Mouse (Mus musculus): ENCODE results near the gene Ptpn6.
A peak's percentile ranks its signal among the peaks of the same experiment; 100 is the strongest.

Gene Ptpn6

DNA sequence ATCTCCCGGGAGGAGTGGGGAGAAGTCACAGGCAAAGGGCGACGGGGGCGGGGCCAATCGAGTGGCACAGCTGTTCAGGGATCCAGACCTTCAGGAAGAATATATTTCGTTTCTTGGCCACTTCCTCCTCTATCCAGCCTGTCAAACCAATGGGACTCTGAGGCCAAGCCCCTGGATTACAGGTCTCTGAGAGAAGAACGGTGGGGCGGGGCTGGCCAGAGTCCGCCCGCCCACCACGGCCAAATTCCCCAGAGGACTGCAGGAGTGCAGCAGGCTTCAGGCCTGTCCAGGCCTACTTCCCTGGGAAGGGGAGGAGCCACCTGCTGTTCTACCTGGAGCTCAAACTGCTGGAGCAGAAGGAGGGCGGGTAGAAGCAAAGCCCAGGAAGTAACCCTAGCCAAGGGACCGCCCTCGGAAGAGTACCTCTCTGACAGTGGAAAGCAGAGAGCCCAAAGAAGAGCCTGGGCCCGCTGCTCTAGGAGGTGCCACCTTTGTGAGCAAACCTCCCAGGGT lies at the start of gene Ptpn6:
Gene Ptpn6 (minus strand): TSS at position 204 of the 513 bp plus-strand sequence.
- DNase-seq: peak; percentile 70

DNA sequence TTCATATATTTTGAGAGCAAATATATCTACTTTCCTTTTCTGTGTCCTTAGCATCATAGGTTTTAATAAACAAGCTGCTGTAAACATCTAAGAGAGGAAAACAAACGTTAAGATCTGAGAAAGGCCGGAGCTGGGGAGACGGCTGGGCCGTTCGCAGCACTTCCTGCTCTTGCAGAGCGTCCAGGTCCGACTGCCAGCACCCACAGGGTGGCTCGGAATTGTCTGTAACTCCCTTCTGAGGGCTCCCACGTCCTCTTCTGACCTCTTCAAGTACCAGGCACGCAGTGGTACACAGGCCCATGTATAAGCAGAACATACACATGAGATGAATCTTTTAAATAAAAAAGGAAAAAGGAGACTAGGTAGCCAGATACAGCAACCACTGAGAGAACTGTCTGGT lies 49.2 kb upstream of the Ptpn6 start:
- DNase-seq: no peak

DNA sequence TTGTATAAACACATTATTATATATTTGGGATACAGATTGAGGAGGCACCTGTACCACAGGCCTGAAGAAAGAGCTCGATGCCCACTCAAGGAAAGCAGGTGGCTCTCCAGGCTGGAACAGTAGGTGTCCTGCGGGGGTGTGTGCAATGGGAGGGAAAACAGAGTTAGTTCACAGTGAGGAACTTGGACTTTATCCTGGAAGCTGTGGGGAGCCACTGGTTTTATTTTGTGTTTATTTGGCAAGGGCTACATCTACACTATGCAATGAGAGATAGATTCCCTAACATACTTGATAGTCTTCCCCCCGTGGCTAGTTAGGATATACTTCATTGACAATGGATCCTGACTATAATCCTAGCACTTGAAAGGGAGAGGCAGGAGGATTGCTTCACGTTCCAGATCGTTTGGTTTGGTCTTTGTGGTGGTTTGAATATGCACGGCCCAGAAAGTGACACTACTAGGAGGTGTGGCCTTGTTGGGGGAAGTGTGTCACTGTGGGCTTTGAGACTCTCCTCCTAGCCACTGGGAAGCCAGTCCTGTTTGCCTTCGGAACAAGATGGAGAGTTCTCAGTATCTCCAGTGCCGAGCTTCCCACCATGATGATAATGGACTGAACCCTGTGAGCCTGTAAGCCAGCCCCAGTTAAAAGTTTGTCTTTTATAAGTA lies 48.4 kb upstream of the Ptpn6 start:
- DNase-seq: no peak

DNA sequence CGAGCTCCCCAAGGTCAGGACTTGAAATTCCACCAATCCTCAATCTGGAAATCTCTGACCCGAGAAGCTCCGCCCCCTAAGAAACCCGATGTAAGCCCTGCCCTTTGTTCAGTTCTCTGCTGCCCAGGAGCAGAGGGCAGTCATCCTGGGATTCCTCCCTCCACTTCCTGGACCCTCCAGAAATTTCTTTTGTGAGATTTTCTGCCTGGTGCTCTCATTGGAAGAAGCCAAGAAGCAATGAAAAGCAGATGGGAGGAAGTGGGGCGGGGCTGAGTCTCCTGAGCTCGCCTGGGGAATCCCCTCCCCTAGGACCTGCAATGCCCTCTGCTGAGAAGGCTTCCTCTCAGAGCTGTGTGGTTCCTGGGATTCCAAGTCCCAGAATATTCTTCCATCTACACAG lies 43.9 kb upstream of the Ptpn6 start:
- no peak for DNase-seq

DNA sequence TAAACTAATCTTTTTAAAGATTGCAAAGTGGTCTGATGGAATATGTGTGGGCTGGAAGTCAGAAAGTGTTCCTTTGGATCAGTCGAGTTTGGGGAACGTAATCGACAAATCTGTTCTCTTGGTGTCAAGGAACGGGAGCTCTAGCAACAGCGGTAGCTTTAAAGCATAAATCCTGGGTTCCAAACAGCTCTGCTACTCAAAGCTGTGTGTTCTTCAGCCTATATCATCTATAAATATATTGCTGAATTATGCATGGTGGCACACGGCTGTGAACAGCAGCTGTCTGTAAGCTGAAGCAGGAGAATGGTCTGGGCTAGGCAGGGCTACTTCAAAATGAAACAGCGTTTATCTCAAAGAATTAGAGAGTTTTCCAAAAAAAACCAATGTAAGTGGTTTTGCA lies 42.4 kb upstream of the Ptpn6 start:
- DNase-seq: no peak

DNA sequence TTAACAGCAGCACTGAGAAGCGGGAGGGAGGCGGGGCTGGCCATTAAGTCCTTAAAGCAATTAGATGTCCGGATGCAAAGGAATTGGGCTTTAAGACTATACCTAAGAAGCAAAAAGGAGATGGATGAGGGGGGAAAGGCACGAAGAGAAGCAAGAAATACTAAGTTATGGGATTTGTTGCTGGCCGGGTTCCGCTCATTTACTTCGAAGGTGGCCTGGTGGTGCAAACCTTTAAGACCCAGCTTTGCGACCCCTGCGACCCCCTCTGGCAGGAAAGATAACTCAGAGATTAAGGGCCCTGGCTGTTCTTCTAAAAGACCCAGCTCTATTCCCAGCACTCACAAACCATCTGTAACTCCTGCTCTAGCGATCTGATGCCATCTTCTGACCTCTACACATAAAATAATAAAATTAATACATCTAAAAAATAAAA lies 41.5 kb upstream of the Ptpn6 start:
- no peak for DNase-seq

DNA sequence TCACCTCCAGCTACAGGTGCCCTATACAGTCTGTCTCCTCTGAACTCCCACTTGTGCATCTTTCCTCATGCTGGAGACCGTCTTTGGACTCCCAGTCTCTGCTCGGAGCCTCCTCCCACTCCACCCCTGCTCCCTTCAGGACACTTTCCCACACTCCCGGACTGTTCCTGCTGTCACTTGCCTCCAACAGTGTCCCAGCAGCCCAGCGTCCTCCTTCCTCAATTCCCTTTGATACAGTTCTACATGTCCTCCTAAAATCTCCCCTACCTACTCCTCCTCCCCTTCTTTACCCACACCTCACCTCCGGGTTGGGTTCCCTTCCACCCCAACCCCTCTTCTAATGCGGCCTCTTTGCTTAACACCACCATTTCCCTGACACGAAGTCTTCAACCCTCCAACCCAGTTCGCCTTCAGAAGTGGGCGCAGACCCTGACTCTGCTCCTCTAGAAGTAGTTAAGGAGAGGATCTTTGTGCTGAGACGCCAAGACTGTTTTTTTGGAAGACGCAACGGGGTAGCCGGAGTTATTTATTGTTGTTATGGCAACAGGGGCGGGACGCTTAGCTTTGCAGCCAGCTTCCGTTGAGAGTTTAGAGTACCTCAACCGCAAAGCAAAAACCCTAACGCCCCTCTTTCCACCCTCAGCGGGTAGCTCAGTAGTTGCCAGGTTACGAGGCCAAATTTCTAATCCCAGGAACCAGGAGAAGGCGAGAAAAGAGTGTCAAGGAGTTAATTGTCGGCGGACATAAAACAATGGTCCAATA lies 40.9 kb upstream of the Ptpn6 start, which contains the start of gene Lrrc23:
Gene Lrrc23 (minus strand): TSS at position 506 of the 762 bp plus-strand sequence.
- DNase-seq: no peak

DNA sequence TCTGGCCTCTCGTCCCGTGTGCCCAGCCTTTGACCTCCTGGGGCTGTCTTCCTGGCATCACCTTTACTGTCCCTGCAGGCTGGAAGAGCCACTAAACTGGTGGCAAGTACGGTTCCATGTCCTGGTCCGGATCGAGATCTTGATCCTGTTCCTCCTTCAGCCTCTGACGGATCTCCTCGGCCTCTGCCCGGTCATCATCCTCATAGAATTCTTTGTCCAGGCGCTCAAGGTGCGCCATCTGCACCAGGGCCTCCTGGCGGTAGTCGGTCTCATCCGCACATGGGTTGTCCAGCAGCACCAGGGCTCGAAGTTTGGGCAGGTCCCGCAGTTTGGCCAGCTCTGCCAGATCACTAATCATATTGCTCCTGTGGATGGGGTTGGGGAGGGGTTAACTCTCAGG lies 32.0 kb upstream of the Ptpn6 start:
- no peak for DNase-seq

DNA sequence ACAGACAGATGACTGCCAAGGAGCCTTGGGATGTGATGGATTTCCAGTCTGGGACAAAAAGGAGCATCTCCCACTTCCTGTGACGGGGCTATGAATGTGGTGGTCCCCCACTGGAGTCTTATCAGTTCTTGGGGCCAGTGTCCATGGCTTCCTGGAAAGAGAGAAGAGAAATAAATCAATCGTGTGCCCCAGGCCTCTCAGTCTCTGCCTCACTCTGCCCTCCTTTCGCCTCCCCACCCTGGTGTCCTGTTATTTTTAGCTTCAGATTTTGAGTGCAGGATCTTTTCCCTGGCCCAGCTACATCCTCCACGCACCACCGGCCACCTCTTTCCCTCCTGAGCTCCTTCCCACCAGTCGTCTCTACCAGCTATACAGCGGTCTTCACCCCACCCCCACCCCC lies 31.5 kb upstream of the Ptpn6 start:
- DNase-seq: no peak

DNA sequence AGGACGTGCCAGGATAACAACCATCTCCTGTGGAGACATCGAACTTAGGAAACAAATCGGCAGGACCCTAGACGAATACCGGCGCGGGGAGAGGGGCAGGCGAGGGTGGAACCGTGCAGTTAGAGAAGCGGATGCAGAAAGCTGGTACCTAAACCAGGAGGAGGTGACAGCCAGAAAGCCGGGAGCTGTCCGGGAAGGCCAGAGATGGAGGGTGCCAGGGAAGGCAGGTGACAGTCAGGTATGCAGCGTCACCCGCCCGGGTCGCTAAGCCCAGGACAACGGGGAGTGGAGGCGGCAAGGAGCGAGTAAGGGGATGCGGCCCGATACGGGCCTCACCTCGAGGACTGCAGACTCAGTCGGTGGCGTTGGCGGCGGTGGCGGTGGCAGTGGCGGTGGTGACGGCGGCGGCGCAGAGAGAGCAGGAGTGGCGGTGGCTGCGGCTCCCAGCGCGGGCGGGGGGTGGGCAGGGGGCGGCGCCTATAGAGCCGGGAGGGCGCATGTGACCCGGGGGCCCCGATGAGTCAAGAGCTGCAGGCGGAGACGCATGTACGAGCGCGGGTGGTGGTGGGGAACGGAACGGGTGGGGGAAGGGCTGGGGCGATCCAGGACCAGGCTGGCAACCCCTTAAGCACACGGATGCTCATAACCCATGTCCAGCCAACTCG lies 30.7 kb upstream of the Ptpn6 start, which contains the start of gene Eno2:
Gene Eno2 (minus strand): TSS at position 573 of the 665 bp plus-strand sequence.
- DNase-seq: peak; percentile 50

DNA sequence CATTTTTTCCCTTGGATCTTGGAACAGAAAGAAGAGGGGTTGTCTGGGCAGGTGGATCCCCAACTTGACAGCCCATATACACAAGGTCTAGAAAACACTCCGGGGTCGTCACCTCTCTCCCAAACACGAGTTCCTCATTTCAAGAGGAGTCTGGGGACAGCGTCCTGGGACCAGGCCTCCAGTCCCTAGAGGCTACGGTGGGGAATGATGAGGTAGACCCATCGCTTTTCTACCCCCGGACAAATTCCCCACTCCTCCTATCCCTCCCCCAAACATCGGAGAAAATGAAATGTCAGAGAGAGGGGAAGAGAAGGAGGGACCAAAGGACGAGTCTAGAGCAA lies 30.2 kb upstream of the Ptpn6 start:
- DNase-seq: no peak

DNA sequence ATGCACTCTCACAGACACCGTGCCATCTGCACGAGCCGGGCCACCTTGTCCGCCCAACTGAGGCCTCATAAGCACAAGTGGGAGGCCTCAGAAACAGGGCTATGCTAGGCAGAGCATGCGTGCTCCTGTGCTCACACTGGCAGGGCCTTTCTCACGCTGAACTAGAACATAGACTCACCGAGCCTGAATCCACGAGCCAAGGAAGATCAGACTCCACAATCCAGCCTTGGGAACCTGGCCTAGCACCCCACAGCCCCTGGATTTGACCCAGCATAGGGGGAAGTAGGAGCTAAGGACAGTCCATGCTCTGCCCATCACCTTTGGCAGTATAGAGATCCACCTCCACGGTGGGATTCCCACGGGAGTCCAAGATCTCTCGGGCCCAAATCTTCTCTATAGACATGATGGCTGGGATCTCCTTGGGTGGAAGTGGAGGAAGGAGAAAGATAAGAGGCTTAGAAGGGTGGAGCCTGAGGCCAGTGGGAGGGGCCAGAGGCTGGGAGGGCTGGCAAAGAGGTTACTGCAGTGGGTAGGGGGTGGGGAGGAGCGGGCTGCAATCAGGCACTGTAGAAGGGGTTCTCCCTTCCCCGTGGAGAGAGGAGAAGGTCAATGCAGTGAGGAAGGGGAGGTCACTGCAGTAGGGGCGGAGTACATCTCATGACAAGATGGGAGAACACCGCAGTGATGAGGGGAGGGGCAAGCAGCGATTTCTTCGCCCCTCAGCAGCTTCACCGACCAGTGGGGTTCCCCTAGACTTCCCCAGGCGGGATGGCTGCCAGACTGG lies 29.6 kb upstream of the Ptpn6 start:
- DNase-seq: peak; percentile 49

DNA sequence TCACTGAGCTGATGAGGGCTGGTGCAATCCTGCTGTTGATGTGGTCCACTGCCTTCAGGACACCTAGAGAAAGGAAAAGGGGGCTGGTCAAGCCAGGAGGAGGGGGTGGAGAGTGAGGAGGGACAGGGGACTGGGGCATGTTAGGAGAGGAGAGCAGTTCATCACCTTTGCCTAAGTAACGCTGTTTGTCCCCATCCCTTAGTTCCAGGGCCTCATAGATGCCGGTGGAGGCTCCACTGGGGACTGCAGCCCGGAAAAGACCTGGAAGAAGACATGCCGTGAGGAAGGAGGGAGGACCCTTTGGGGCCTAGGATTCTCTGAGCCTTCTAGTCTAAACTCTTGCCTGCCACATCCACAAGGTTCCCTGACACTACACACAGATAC lies 29.0 kb upstream of the Ptpn6 start:
- DNase-seq: no peak

DNA sequence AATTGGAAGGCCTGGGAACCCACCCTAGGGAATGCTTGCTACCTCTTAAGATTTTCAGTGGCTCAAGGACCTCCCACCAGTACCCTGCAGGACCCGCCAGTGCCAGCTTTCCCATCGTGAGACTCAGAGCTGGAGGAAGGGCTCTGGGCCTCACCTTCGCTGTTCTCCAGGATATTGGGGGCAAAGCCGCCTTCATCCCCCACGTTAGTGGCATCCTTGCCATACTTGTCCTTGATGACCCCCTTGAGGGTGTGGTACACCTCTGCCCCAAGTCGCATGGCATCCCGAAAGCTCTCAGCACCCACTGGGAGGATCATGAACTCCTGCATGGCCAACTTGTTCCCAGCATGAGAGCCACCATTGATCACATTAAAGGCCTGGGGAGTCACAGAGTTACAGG lies 27.4 kb upstream of the Ptpn6 start:
- DNase-seq: no peak

DNA sequence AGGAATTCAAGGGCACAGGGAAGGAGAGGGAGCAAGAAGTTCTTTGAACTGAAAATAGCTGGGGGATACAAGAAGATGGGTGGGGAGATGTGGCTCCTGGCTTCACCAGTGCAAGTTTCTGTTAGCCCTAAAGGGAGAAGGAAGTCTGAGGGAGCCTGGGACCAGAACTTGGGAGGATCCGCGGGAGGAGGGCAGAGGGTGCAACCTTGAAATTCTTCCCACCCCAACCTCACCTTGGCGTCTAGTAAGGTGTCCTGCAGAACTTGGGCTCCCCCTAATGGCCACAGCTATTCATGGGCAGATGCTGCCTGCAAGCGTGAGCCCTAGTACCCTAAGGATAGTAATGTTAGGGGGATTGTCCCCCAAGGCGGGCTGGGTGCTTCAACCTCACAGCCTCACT lies 20.7 kb upstream of the Ptpn6 start:
- peak; percentile 81 for DNase-seq

DNA sequence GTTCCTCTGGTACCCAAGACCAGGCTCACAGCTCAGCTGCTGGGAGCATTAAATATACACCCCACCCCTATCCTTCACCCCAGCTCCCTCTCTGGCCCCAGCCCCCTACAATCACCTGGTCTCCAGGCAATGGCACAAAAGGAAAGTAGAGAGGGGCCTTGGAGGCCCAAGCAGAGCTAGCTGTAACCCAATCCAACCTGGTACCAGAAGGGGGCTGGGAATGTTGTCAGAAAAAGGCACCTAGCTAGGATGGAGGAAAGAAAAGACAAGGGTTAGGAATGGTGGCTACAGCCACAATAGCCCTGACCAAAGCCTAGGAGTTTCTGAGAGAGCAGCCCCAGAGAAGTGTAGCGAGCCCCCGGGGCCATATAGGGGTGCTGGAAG lies 20.3 kb upstream of the Ptpn6 start:
- no peak for DNase-seq

DNA sequence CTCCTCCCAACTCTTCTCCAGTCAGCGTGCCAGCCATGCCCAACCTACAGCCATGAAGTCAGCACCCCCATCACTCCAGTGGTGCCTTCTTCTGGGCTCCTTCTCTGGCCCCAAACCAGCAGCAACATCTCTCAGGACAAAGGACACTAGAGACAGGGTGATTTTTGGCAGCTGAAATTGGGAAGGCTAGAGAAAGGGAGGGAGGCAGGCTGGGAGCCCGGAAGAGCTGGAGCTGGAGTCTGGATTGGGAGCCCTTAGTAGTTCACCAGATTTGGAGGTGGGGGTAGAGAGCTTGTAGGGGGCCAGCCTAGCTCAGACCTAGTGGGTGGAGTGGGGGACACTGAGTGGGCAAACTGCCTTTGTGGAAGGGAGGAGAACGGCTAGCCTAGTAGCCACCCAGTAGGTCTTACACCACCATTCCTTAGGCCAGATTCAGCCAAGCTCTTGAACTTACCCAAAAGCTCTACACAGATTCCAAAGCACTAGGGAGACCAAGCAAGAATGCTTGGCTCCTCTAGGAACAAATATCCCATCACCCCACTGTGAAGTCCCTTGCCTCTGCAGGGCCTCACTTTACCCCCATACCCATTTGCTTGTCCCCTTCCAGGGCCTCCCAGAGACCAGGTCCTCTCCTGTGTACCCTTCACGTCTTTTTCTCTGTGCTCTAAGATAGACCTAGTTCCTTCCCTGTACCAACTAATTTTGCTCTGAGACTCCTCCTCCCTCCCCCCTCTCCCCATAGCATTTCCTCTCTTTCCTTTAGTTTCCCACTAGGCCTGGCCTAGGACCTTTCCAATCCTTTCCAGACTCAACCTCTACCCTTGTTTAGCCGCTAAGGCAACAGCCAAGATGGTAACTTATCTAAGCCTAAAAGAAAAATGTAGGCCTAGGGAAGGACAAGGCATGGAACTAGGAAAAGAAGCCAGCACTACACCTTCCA lies 19.7 kb upstream of the Ptpn6 start:
- no peak for DNase-seq

DNA sequence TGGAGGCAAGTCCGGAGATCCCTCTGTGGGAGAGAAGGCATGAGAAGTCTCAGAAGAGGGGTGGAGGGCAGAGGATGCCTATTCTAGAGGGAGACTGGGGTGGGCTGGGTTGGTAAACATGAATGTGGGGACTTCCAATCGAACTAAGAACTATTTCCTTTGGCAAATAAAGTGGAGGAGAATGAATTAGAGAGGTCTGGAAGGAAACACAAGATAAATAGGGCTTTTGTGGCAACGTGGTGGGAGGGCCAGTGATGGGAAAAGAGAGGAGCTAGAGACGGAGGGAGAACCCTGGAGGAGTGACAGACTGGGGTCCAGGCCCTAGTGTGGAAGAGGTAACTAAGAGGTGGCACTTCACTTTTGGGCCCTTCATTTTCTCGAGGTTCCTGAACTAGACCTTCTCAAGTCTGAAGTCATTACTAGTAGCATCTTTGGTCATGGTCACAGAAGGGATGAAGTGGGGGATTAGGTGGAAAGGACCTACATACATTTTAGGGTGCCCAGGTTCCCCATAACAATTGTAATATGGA lies 18.9 kb upstream of the Ptpn6 start:
- DNase-seq: no peak

DNA sequence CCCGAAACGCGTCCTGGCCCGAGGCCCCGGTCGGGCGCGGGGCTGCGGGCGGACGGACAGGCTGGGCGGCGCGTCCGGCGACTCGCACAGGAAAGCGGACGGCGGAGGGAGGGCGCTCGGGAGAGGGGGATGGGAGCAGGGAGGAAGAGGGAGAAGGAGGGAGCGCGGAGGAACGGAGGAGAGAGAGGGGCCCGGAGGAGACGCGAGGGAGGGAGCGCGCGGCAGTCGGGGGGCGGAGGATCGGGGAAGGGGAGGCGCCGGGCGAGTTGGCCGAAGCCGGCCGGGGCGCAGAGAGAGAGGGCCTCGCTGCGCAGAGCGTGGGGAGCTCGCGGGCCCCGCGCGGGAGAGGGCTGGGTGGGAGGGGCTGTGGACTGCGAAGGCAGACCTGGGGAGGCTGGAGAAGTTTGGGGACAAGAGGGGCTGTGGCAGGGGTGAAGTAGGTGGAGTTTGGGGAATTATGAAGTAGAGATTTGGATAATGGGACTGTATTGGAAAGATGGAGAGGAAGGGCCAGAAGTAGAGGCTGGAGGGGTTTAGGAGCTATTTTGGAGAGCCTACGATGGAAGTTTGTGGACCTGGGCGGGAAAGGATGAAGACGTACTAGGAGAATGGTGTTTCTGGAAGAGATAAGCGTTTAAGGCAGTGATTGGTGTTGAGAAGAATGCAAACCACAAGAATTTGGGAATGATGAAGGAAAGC lies 18.3 kb upstream of the Ptpn6 start:
- peak; percentile 73 for DNase-seq

DNA sequence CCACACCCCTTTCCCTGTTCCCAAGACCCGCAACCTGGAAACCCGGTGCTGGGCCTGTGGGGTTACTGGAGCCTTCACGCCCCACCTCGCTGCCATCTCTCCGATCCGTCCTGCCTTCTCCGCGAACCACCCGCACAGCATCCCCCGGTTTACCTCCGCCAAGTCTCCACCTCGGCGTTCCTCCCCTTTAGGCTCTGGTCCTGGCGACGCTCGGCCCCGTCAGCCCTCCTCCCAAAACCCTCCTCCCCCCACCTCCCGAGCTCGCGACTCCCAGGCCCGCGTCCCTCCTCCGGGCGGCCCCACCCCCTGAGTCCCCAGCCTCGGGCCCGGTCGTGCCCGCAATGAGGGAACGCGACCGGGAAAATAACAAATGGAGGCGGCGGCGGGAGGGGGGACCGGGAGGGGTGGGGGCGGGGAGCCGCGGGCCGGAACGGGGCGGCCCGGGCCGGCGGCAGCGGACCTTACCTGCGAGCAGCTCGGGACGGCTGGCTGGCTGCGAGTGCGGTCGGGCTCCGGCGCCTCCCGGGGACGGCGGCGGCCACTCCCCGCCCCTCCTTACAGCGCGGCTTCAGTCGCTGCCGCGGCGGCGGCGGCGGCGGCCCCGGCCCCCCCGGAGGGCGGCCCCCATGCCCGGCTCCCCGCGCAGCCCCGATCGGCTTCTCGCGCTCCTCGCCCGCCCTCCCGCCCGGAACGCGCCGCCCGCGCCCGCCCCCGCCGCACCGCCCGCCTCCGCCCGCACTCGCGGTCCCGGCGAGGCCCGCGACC lies 17.5 kb upstream of the Ptpn6 start, which contains the start of the genes Gm45234 and Atn1:
Gene Gm45234 (minus strand): TSS at position 191 of the 765 bp plus-strand sequence.
Gene Atn1 (minus strand): TSS at position 694 of the 765 bp plus-strand sequence.
- DNase-seq: peak; percentile 68

Measured in liver (tissue).